Mouse (Mus musculus) embryonic facial prominence, embryonic 11.5 days (tissue): ENCODE data around the gene Phactr4. TPM values are rescaled to one million over a fixed set of nuclear protein-coding genes. Genes with fewer than 3 reads are reported as not detected.

Experiments
- ATAC-seq: fragments of 200-750 bp; cut with Nextera tagmentation; replicated peaks from 2 replicates; pipeline ENCODE4 v1.8.0; 2017; ENCODE audit warnings: low read depth; ENCODE audit not compliant: insufficient number of reproducible peaks, low FRiP score, low TSS enrichment
- DNase-seq: peaks from one replicate; pipeline ENCODE4 v3.0.0-alpha.2; 2015; ENCODE audit warnings: low spot score
- H3K27ac ChIP-seq: fragments of 300-500 bp; sonication (generic); replicated peaks from 2 replicates; pipeline ENCODE4 v1.5.1; 2014; ENCODE audit warnings: mild to moderate bottlenecking, low read depth, low read length, control low read depth
- H3K27me3 ChIP-seq: fragments of 300-500 bp; sonication (generic); 2 replicates; pipeline ENCODE4 v1.6.1; 2014; ENCODE audit warnings: mild to moderate bottlenecking, low read length, moderate library complexity, mixed read lengths; ENCODE audit not compliant: control insufficient read depth, insufficient read depth
- H3K36me3 ChIP-seq: fragments of 300-500 bp; sonication (generic); replicated peaks from 2 replicates; pipeline ENCODE4 v1.6.1; 2014; ENCODE audit warnings: low read depth, mild to moderate bottlenecking, low read length, moderate library complexity, mixed read lengths; ENCODE audit not compliant: control insufficient read depth, insufficient read depth
- H3K4me1 ChIP-seq: fragments of 300-500 bp; sonication (generic); 2 replicates; pipeline ENCODE4 v1.6.1; 2014; ENCODE audit warnings: low read length, mixed read lengths; ENCODE audit not compliant: control insufficient read depth, insufficient read depth
- H3K4me2 ChIP-seq: fragments of 300-500 bp; sonication (generic); 2 replicates; pipeline ENCODE4 v1.6.1; 2014; ENCODE audit warnings: low read depth, mild to moderate bottlenecking, control low read depth, low read length, moderate library complexity
- H3K4me3 ChIP-seq: fragments of 300-500 bp; sonication (generic); 2 replicates; pipeline ENCODE4 v1.5.1; 2014; ENCODE audit warnings: low read depth, low read length, control low read depth
- H3K9ac ChIP-seq: fragments of 300-500 bp; sonication (generic); replicated peaks from 2 replicates; pipeline ENCODE4 v1.6.1; 2014; ENCODE audit warnings: mild to moderate bottlenecking, control low read depth, low read length
- H3K9me3 ChIP-seq: fragments of 300-500 bp; sonication (generic); replicated peaks from 2 replicates; pipeline ENCODE4 v1.6.1; 2016; ENCODE audit warnings: mild to moderate bottlenecking, low read length, inconsistent platforms, mixed read lengths; ENCODE audit not compliant: control insufficient read depth
- whole genome bisulfite sequencing: fragments of 180-500 bp; shearing (Covaris S2); extraction: QIAGEN DNeasy Blood & Tissue Kit; methylation state at CpG from one replicate; pipeline ENCODE4 v1.1.7; 2014; 5-methylcytosine and 5-hydroxymethylcytosine counted together
- polyA plus RNA-seq: library from polyadenylated mRNA; unstranded; fragments of >200 nt; fragmentation: Nextera tagmentation; extraction: Ambion mirVana; gene quantifications from 2 replicates; pipeline ENCODE4 v1.2.1, GENCODE M21; 2014

Gene Phactr4
- polyA plus RNA-seq, 1 experiment from 2014 or later: 23.1 TPM

DNA sequence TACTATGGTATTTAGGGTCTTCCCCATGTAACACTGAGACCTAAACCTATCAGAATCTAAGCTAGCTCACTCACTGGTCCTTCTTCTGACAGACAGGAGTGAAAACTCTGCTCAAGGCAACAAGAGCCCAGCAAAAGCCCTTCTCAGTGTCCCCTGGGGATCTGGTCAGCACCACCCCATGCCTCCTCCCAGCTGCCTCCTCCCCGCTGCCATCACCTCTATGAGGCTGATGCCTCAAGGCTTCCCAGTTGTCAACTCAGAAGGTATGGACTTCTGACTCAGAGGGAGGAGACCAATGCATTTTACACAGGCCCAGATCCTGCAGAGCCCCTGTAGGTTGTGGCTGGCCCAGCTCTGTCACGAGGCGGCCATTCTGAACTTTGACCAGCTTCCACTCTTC is 80.8 kb downstream of the Phactr4 start:
- H3K36me3 ChIP-seq: peaks cover 6% of the 10 kb centered on the region
- 87% methylated on average over 3 of the region's 3 CpGs for WGBS
- no peak for DNase-seq

DNA sequence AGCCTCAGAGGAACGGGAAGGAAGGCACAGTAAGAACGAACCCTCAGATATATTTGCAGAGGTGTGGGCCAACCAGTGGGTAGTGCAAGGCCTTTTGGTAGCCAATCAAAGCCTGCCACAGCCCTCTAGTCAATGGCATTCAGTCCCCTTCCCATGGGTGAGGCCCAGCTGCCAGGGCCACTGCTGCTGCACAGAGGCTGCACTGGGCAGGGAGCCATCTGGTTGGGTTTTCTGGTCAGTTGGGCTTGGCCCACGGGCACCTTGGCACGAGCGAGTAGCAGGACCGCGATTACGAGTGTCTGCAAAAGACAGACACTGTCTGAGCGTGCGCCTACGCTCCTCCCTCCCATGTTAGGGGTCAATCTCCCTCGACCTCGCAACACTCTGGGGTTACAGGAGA is 83.3 kb downstream of the Phactr4 start:
- Histone ChIP-seq H3K27ac (no peak overlapping the region), H3K9me3 (no peaks in the 10 kb centered on the region)
- 96% methylated on average over 13 of the region's 13 CpGs for WGBS

More for the DNA sequence above, 80.8 kb downstream of the Phactr4 start:
- Histone ChIP-seq H3K9ac (no peak overlapping the region), H3K4me1 (peaks cover 3% of the 10 kb centered on the region; the same call in 1 of the 2 replicates), H3K27me3 (no peaks in the 10 kb centered on the region), H3K4me2 (no peak overlapping the region), H3K27ac (no peak overlapping the region), H3K9me3 (no peaks in the 10 kb centered on the region), H3K4me3 (no peak overlapping the region)
- no peak for ATAC-seq

DNA sequence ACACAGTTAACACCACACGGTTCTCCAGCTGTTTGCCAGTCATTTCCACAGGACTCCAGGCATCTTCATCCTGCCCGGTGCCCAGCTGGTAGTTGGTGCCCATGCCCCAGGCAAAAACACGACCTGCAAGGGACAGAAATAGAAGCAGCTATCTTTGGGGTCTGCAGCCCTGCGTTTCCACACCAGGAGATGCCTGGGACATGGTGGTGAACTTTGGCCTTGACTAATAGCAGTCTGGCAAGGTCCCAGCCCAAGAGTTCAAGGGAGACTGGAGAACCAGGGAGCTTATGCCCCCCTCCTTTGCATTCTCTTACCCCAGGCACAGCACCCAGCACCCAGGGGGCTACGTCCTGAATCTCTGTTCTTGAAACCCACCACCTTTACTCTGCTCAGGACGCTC is 89.4 kb downstream of the Phactr4 start:
- no peak overlapping the region for H3K9ac ChIP-seq
- H3K27me3 ChIP-seq: no peaks in the 10 kb centered on the region
- no peaks in the 10 kb centered on the region for H3K9me3 ChIP-seq
- WGBS: 86% methylated on average over 6 of the region's 6 CpGs
- H3K4me2 ChIP-seq: no peak overlapping the region
- DNase-seq (no peak), ATAC-seq (no peak)
- H3K27ac ChIP-seq: no peak overlapping the region
- H3K4me1 ChIP-seq: no peaks in the 10 kb centered on the region
- peaks cover 13% of the 10 kb centered on the region for H3K36me3 ChIP-seq
- H3K4me3 ChIP-seq: no peak overlapping the region

More for the DNA sequence above, 83.3 kb downstream of the Phactr4 start:
- peaks cover 16% of the 10 kb centered on the region for H3K36me3 ChIP-seq
- ATAC-seq (no peak), DNase-seq (no peak)
- no peak overlapping the region for H3K4me3 ChIP-seq
- H3K27me3 ChIP-seq: no peaks in the 10 kb centered on the region
- no peak overlapping the region for H3K4me2 ChIP-seq
- no peak overlapping the region for H3K9ac ChIP-seq
- no peaks in the 10 kb centered on the region for H3K4me1 ChIP-seq

DNA sequence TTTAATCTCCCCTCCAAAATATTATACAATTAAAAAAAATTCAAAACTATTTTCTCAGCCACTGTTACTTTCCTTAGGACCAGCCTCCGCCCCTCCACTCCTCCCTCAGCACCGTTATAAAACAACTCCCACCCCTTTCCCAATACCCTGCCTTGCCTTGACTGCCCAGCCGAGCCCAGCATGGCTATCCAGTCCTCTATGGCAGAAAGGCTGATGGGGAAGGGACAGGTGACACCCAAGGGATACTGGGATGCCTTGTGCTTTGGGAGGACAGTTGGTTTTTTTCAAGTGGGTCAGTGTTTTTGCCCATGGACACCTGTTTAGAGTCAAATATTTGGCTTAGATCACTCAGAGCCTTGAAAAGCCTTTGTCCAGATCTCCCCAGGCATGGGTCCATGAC is 90.3 kb downstream of the Phactr4 start:
- H3K27ac ChIP-seq: no peak overlapping the region
- H3K9me3 ChIP-seq: no peaks in the 10 kb centered on the region
- H3K36me3 ChIP-seq: peaks cover 13% of the 10 kb centered on the region
- H3K9ac ChIP-seq: no peak overlapping the region
- ATAC-seq (no peak), DNase-seq (no peak)
- WGBS: 79% methylated on average over 3 of the region's 3 CpGs
- no peak overlapping the region for H3K4me3 ChIP-seq
- H3K4me1 ChIP-seq: no peaks in the 10 kb centered on the region
- H3K27me3 ChIP-seq: no peaks in the 10 kb centered on the region
- H3K4me2 ChIP-seq: no peak overlapping the region

DNA sequence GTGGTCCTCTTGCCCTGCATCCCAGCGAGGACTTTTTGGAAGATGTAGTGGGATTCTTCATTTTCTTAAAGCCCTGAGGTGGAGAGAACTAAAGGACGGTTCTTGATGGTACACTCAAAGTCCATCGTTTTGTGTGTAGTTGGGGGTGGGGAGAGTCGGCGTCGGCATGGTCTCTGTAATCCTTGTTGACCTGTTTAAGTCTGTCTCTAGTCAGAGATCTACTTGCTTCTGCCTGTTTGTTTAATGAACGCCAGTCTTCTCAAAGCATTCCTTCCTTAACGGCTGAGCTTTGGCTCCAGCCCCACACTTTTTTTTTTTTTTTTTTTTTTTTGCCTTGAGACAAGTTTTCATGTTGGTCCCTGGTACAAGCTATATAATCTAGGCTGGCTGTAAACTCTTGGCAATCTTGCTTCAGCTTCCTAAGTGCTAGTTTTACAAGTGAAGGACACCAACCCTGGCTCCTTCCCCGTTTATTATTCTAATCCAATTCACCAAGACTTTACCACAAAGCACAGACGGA is 92.4 kb downstream of the Phactr4 start:
- H3K36me3 ChIP-seq: peaks cover 11% of the 10 kb centered on the region
- no peak for ATAC-seq
- no peak for DNase-seq
- H3K4me3 ChIP-seq: peak overlapping the region; percentile 79
- peak overlapping the region; percentile 89 for H3K9ac ChIP-seq
- H3K27me3 ChIP-seq: no peaks in the 10 kb centered on the region
- WGBS: 11% methylated on average over 10 of the region's 10 CpGs
- H3K27ac ChIP-seq: no peak overlapping the region
- H3K4me1 ChIP-seq: no peaks in the 10 kb centered on the region
- H3K9me3 ChIP-seq: no peaks in the 10 kb centered on the region
- H3K4me2 ChIP-seq: peak overlapping the region; percentile 45

DNA sequence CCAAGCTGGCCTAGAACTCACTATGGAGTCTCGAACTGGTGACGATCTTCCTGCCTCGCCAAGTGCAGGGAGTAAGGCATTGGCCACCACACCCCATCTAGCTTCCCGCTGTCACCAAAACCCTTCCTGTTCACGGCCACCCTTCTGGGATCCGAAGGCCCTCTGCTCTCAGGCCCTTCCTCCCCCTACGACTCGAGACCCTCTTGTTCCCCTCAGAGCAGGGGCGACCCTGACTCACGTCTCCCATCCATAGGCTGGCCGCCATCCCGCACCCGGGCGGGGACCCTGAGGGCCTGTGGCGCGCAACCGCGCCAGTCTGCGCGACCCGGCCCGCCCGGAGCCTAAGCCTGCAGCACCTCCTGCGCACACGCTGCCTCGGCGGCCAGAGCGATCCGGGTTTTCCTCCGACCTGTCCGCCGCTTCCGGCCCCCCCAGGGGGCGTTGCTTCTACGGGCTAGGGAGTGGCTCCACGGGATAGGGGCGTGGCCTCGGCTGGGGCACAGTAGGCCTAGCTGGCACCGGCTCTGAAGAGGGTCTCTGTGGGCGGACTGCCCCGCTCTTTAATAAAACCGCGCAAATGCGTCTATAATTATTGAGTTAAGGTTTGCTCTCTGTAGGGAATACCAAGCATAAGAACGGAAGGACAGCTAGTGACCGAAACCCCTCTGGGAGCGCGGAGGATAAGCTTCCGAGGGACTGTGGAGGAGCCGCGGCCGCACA is 93.0 kb downstream of the Phactr4 start, which contains the start of gene Trnau1ap:
Gene Trnau1ap (minus strand): TSS at position 424 of the 720 bp plus-strand sequence.
- H3K36me3 ChIP-seq: peaks cover 6% of the 10 kb centered on the region
- under 1% methylated on average over 52 of the region's 52 CpGs for WGBS
- peak within 1 kb of the TSS; percentile 89 for H3K9ac ChIP-seq

DNA sequence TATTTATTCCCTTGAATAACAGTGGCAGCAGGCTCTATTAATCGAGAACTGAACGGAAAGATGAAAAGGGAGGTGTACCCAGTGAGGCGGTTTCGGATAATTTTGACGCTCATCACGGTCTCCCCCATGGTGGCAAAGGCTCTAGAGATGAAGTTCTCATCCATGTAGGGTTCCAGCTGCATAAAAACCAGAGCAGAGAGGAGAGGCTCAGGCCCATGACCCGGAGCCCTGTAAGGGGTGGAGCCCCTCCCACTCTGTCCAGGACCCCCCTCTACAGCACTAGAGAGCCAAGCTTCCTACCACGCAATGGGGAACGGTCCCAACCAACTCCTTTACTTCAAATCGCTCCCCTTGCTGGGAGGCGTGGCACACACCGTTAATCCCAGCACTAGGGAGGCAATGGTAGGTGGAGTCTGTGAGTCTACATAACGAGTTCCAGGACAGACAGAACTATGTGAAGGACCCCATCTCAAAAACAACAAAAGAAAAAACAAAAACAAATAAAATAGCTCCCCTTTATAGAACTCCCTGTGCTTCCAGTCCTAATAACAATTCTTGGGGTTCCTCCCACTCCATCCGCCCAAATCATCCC is 93.8 kb downstream of the Phactr4 start:
- Histone ChIP-seq H3K4me2 (peak overlapping the region; percentile 45), H3K27me3 (no peaks in the 10 kb centered on the region), H3K4me3 (peak overlapping the region; percentile 79), H3K4me1 (no peaks in the 10 kb centered on the region), H3K9ac (peak overlapping the region; percentile 89), H3K9me3 (no peaks in the 10 kb centered on the region), H3K36me3 (peaks cover 9% of the 10 kb centered on the region), H3K27ac (no peak overlapping the region)
- 47% methylated on average over 14 of the region's 14 CpGs for WGBS
- DNase-seq (no peak), ATAC-seq (no peak)

More for the DNA sequence above, 93.0 kb downstream of the Phactr4 start, which contains the start of gene Trnau1ap:
- H3K27me3 ChIP-seq: no peaks in the 10 kb centered on the region
- peak within 1 kb of the TSS; percentile 79 for H3K4me3 ChIP-seq
- H3K4me1 ChIP-seq: no peaks in the 10 kb centered on the region
- peak; percentile 96 for DNase-seq
- H3K27ac ChIP-seq: peak within 1 kb of the TSS; percentile 72
- H3K9me3 ChIP-seq: no peaks in the 10 kb centered on the region
- ATAC-seq: peak; percentile 91
- H3K4me2 ChIP-seq: peak within 1 kb of the TSS; percentile 45

DNA sequence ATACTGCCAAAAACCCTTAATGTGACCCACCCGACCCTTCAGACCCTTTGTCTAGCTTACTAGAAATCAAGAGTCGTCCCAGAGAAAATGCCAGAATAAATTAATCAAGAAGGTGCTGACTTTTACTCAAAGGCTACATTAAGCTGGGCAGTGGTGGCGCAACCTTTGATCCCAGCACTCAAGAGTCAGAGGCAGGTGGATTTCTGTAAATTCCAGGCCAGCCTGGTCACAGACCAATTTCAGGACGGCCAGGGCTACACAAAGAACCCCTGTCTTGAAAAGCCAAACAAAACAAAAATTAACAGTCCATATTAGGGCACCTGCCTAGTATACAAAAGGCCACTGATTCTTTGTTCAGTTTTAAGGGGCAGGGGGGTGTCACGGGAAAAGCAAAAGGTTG is 95.8 kb downstream of the Phactr4 start:
- H3K27ac ChIP-seq: no peak overlapping the region
- peaks cover 5% of the 10 kb centered on the region for H3K36me3 ChIP-seq
- no peaks in the 10 kb centered on the region for H3K27me3 ChIP-seq
- H3K9me3 ChIP-seq: no peaks in the 10 kb centered on the region
- no peak overlapping the region for H3K4me2 ChIP-seq
- no peaks in the 10 kb centered on the region for H3K4me1 ChIP-seq
- 75% methylated on average over 5 of the region's 5 CpGs for WGBS
- no peak for DNase-seq
- no peak overlapping the region for H3K9ac ChIP-seq
- no peak for ATAC-seq
- H3K4me3 ChIP-seq: no peak overlapping the region
